Mouse (Mus musculus) CH12.LX (cell line): ENCODE measurements at regions not wholly inside any gene's neighbourhood (a gene's known extent, or its start where the extent isn't known, plus 50 kb on each side); places are given as distances from the start of the nearest gene placed in this dataset.
A peak's percentile ranks its signal among the peaks of the same experiment; 100 is the strongest.

Experiments
- DNase-seq: peaks from one replicate; pipeline ENCODE4 v3.0.0-alpha.2; 2013; ENCODE audit errors: extremely low read depth
- H3K27ac ChIP-seq: 2 replicates; pipeline ENCODE4 v1.5.1; 2012; ENCODE audit warnings: low read depth, mild to moderate bottlenecking, control low read depth, moderate library complexity; ENCODE audit not compliant: insufficient read depth
- H3K27me3 ChIP-seq: replicated peaks from 2 replicates; pipeline ENCODE3; 2012; ENCODE audit warnings: inconsistent platforms
- H3K36me3 ChIP-seq, 2 experiments: replicated peaks in 1 of 2; 2 replicates each; pipeline versions ENCODE3 to v1.6.1; 2012; ENCODE audit warnings: inconsistent platforms in 1 of 2, low read length in 1 of 2, mild to moderate bottlenecking in 1 of 2, mixed read lengths in 1 of 2, moderate library complexity in 1 of 2; ENCODE audit not compliant: control insufficient read depth in 1 of 2, insufficient read depth in 1 of 2
- H3K4me1 ChIP-seq, 2 experiments: 2 replicates each; pipeline ENCODE4 v1.6.1; 2012; ENCODE audit warnings: inconsistent platforms in 1 of 2, moderate library complexity in 1 of 2; ENCODE audit not compliant: insufficient read depth in 2 of 2, control insufficient read depth in 1 of 2
- H3K4me2 ChIP-seq: 2 replicates; pipeline ENCODE4 v1.6.1; 2012; ENCODE audit warnings: low read depth, mild to moderate bottlenecking, control low read depth; ENCODE audit not compliant: poor library complexity, insufficient read depth, severe bottlenecking
- H3K4me3 ChIP-seq, 3 experiments: fragments of 150-350 bp in 1 of 3; sonication (generic) in 1 of 3; replicated peaks in 1 of 3; 2 replicates each; pipeline versions ENCODE3 to v1.5.1; 2011 to 2012; ENCODE audit warnings: low read depth in 2 of 3, low read length in 2 of 3, mild to moderate bottlenecking in 2 of 3, moderate library complexity in 2 of 3, control low read depth in 1 of 3, improper control_type of control experiment in 1 of 3, inconsistent platforms in 1 of 3, mixed read lengths in 1 of 3; ENCODE audit not compliant: poor library complexity in 1 of 3
- H3K79me2 ChIP-seq: replicated peaks from 2 replicates; pipeline ENCODE4 v1.6.1; 2012; ENCODE audit warnings: mild to moderate bottlenecking, moderate library complexity; ENCODE audit not compliant: control insufficient read depth, poor library complexity, insufficient read depth, severe bottlenecking; ENCODE audit errors: extremely low read depth
- H3K9ac ChIP-seq: 2 replicates; pipeline ENCODE4 v1.6.1; 2012; ENCODE audit warnings: low read depth, mild to moderate bottlenecking, control low read depth, moderate library complexity; ENCODE audit not compliant: insufficient read depth
- H3K9me3 ChIP-seq: replicated peaks from 2 replicates; pipeline ENCODE3; 2012; ENCODE audit warnings: low read length, inconsistent platforms, mixed read lengths
- BHLHE40 ChIP-seq: IDR thresholded peaks from 2 replicates; pipeline ENCODE4 v1.6.1; 2011; ENCODE audit warnings: mild to moderate bottlenecking, low read depth, low read length, improper control_type of control experiment
- CHD1 ChIP-seq: IDR thresholded peaks from 2 replicates; pipeline ENCODE4 v1.6.1; 2012; ENCODE audit warnings: low read depth, low read length, improper control_type of control experiment, inconsistent platforms
- CHD2 ChIP-seq: IDR thresholded peaks from 2 replicates; pipeline ENCODE4 v1.6.1; 2011; ENCODE audit warnings: low read length, improper control_type of control experiment
- CTCF ChIP-seq, 2 experiments: IDR thresholded peaks in 1 of 2; conservative IDR thresholded peaks in 1 of 2; 2 replicates each; pipeline ENCODE4 v1.5.1; 2011 to 2012; ENCODE audit warnings: low read depth in 2 of 2, low read length in 2 of 2, improper control_type of control experiment in 1 of 2, inconsistent platforms in 1 of 2, mild to moderate bottlenecking in 1 of 2, moderate library complexity in 1 of 2
- ETS1 ChIP-seq: conservative IDR thresholded peaks from 2 replicates; pipeline ENCODE4 v1.6.1; 2012; ENCODE audit warnings: low read depth, mild to moderate bottlenecking, inconsistent platforms, low read length, improper control_type of control experiment, moderate library complexity
- HCFC1 ChIP-seq: IDR thresholded peaks from 2 replicates; pipeline ENCODE4 v1.6.1; 2012; ENCODE audit warnings: low read depth, mild to moderate bottlenecking, inconsistent platforms, low read length, improper control_type of control experiment
- JUN ChIP-seq: IDR thresholded peaks from 2 replicates; pipeline ENCODE4 v1.6.1; 2011; ENCODE audit warnings: low read depth, mild to moderate bottlenecking, low read length, improper control_type of control experiment, moderate library complexity; ENCODE audit not compliant: insufficient read depth
- JUND ChIP-seq: conservative IDR thresholded peaks from 2 replicates; pipeline ENCODE4 v1.6.1; 2011; ENCODE audit warnings: low read depth, low read length, improper control_type of control experiment
- KAT2A ChIP-seq: IDR thresholded peaks from 2 replicates; pipeline ENCODE4 v1.6.1; 2012; ENCODE audit warnings: low read length, improper control_type of control experiment, inconsistent platforms; ENCODE audit not compliant: insufficient replicate concordance
- MAFK ChIP-seq: IDR thresholded peaks from 2 replicates; pipeline ENCODE4 v1.6.1; 2011; ENCODE audit warnings: low read length, improper control_type of control experiment; ENCODE audit not compliant: insufficient replicate concordance
- MEF2A ChIP-seq: IDR thresholded peaks from 2 replicates; pipeline ENCODE4 v1.6.1; 2014; ENCODE audit warnings: low read depth, mild to moderate bottlenecking, inconsistent platforms, low read length, improper control_type of control experiment, borderline replicate concordance
- MXI1 ChIP-seq: IDR thresholded peaks from 2 replicates; pipeline ENCODE4 v1.6.1; 2011; ENCODE audit warnings: mild to moderate bottlenecking, low read depth, low read length, improper control_type of control experiment
- NELFE ChIP-seq: IDR thresholded peaks from 2 replicates; pipeline ENCODE4 v1.6.1; 2011; ENCODE audit warnings: low read depth, low read length, improper control_type of control experiment
- POLR2AphosphoS2 ChIP-seq: IDR thresholded peaks from 2 replicates; pipeline ENCODE4 v1.6.1; 2011; ENCODE audit warnings: low read depth, low read length, improper control_type of control experiment
- RAD21 ChIP-seq: IDR thresholded peaks from 2 replicates; pipeline ENCODE4 v1.6.1; 2011; ENCODE audit warnings: low read depth, mild to moderate bottlenecking, low read length, improper control_type of control experiment, moderate library complexity
- RCOR1 ChIP-seq: conservative IDR thresholded peaks from 2 replicates; pipeline ENCODE4 v1.6.1; 2012; ENCODE audit warnings: low read depth, mild to moderate bottlenecking, inconsistent platforms, low read length, improper control_type of control experiment
- SIN3A ChIP-seq: IDR thresholded peaks from 2 replicates; pipeline ENCODE4 v1.6.1; 2012; ENCODE audit warnings: low read length, improper control_type of control experiment, inconsistent platforms
- SMC3 ChIP-seq: IDR thresholded peaks from 2 replicates; pipeline ENCODE4 v1.6.1; 2011; ENCODE audit warnings: low read depth, low read length, improper control_type of control experiment
- TBP ChIP-seq: conservative IDR thresholded peaks from 2 replicates; pipeline ENCODE4 v1.6.1; 2011; ENCODE audit warnings: low read depth, low read length, improper control_type of control experiment
- TCF12 ChIP-seq: IDR thresholded peaks from 2 replicates; pipeline ENCODE4 v1.6.1; 2014; ENCODE audit warnings: low read depth, mild to moderate bottlenecking, inconsistent platforms, low read length, improper control_type of control experiment
- ZC3H11A ChIP-seq: IDR thresholded peaks from 2 replicates; pipeline ENCODE4 v1.6.1; 2012; ENCODE audit warnings: low read depth, mild to moderate bottlenecking, inconsistent platforms, low read length, improper control_type of control experiment
- ZNF384 ChIP-seq: IDR thresholded peaks from 2 replicates; pipeline ENCODE4 v1.6.1; 2012; ENCODE audit warnings: low read depth, low read length, improper control_type of control experiment, inconsistent platforms
- dilution Hi-C: fragments of 300-500 bp; cut with MboI; formaldehyde crosslinking; loops from 2 replicates; pipeline ENCODE4 v1.14.3; 2020; ENCODE audit warnings: low sequenced_read_pairs; ENCODE audit not compliant: extremely low pct_unique_long_range_greater_than_20kb, extremely low pct_ligation_motif_present
- in situ Hi-C: fragments of 300-500 bp; cut with MboI; formaldehyde crosslinking; loops from 3 replicates; pipeline ENCODE4 v1.14.3; 2019; ENCODE audit warnings: low sequenced_read_pairs, low pct_ligation_motif_present, low pct_unique_long_range_greater_than_20kb, mixed read lengths

- in situ Hi-C loops (loop anchor here (10.0 kb wide), 1 partner anchor 261 kb away; no protein-coding TSS in a partner anchor), dilution Hi-C loops (no loop called here)
- no peaks in the 10 kb centered on the region for H3K36me3 ChIP-seq
- H3K4me1 ChIP-seq: no peaks in the 10 kb centered on the region
- H3K4me2 ChIP-seq: no peak overlapping the region
- H3K9ac ChIP-seq: no peak overlapping the region
- H3K27ac ChIP-seq: no peak overlapping the region
- no peaks in the 10 kb centered on the region for H3K27me3 ChIP-seq
- H3K9me3 ChIP-seq: no peaks in the 10 kb centered on the region
- H3K79me2 ChIP-seq: no peaks in the 10 kb centered on the region
- TF ChIP-seq CHD2 (no peak), RAD21 (peak; percentile 52), ZC3H11A (no peak), KAT2A (no peak), SMC3 (peak; percentile 50), CTCF (conservative IDR thresholded peaks at IDR 0.05 in 1 of 2, IDR thresholded peaks at IDR 0.05 in 1 of 2; ENCODE audit: low read depth in 2 of 2, low read length in 2 of 2) (peak in 1 of 2 experiments; percentile 51; a peak in 2 of 4 replicates)
- peak; percentile 29 for DNase-seq
- no peak overlapping the region for H3K4me3 ChIP-seq
These were observed 75.2 kb upstream of the Grik2 start for GRCm38 (mm10) chr10:49863800-49864199.

- in situ Hi-C loops: no loop called here
- Histone ChIP-seq H3K79me2 (no peaks in the 10 kb centered on the region), H3K4me1 (no peaks in the 10 kb centered on the region), H3K4me2 (no peak overlapping the region), H3K36me3 (no peaks in the 10 kb centered on the region), H3K4me3 (no peak overlapping the region), H3K27ac (no peak overlapping the region), H3K9ac (no peak overlapping the region), H3K27me3 (no peaks in the 10 kb centered on the region), H3K9me3 (no peaks in the 10 kb centered on the region)
- TF ChIP-seq ETS1: peak; percentile 74; the same call in 1 of the 2 replicates
- no peak for TF ChIP-seq MXI1
- TF ChIP-seq SIN3A: no peak
- TF ChIP-seq RCOR1: no peak
- DNase-seq: no peak
- dilution Hi-C loops: no loop called here
These were observed 59.1 kb upstream of the Grik2 start for GRCm38 (mm10) chr10:49847686-49848085.

DNA sequence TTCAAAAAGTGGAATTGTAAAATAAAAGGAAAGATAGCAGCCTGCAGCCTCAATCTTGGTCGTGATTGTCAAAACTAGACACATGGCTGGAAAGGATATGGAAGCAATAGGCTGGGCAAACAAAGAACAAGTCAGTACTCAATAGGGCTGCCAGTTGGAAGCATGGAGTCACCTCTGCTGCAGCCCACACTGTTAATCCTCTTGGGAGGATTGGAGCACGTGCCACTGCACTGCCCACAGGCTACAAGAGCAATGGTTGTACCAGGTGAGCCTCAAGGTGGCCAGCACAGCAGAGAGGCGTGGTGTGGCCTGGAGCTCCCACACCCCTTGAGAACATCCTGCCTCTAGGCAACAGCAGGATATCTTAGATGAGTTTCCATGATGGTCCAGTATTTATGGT lies 55.7 kb upstream of the Grik2 start:
- H3K4me3 ChIP-seq: no peak overlapping the region
- no peaks in the 10 kb centered on the region for H3K4me1 ChIP-seq
- dilution Hi-C loops: no loop called here
- DNase-seq: no peak
- H3K27ac ChIP-seq: no peak overlapping the region
- no peak overlapping the region for H3K4me2 ChIP-seq
- no peaks in the 10 kb centered on the region for H3K79me2 ChIP-seq
- no peaks in the 10 kb centered on the region for H3K36me3 ChIP-seq
- no peak overlapping the region for H3K9ac ChIP-seq
- no peaks in the 10 kb centered on the region for H3K9me3 ChIP-seq
- in situ Hi-C loops: no loop called here
- H3K27me3 ChIP-seq: no peaks in the 10 kb centered on the region
- no peak for TF ChIP-seq CHD1
- no peak for TF ChIP-seq HCFC1
- TF ChIP-seq TBP: no peak
- no peak for TF ChIP-seq ZC3H11A
- TF ChIP-seq POLR2AphosphoS2: no peak
- TF ChIP-seq ZNF384: no peak
- TF ChIP-seq JUN: no peak
- no peak for TF ChIP-seq SIN3A
- no peak for TF ChIP-seq NELFE
- no peak for TF ChIP-seq SMC3
- TF ChIP-seq MEF2A: no peak
- no peak for TF ChIP-seq JUND
- TF ChIP-seq MAFK: no peak
- TF ChIP-seq BHLHE40: no peak
- no peak for TF ChIP-seq CHD2
- no peak for TF ChIP-seq CTCF (conservative IDR thresholded peaks at IDR 0.05 in 1 of 2, IDR thresholded peaks at IDR 0.05 in 1 of 2; ENCODE audit: low read depth in 2 of 2, low read length in 2 of 2)
- TF ChIP-seq TCF12: no peak
